Mouse (Mus musculus) spleen, adult 2 months (tissue): ENCODE data around the gene Ephb1. TPM values are rescaled to one million over a fixed set of nuclear protein-coding genes. Genes with fewer than 3 reads are reported as not detected.

Experiments
- DNase-seq, 2 experiments: peaks; one replicate each; pipeline versions ENCODE4 v3.0.0 to v3.0.0-alpha.2; 2012 to 2021; ENCODE audit warnings: low spot score in 2 of 2, low read depth in 1 of 2
- H3K27ac ChIP-seq: fragments of 200-500 bp; 2 replicates; pipeline ENCODE4 v1.5.1; 2012; ENCODE audit warnings: low read length, inconsistent platforms; ENCODE audit not compliant: insufficient read depth
- H3K27me3 ChIP-seq: fragments of 200-500 bp; 2 replicates; pipeline ENCODE4 v1.6.1; 2012; ENCODE audit warnings: mild to moderate bottlenecking, moderate library complexity, low read length, inconsistent platforms; ENCODE audit not compliant: control insufficient read depth, insufficient read depth
- H3K36me3 ChIP-seq: fragments of 200-500 bp; 2 replicates; pipeline ENCODE4 v1.6.1; 2012; ENCODE audit warnings: mild to moderate bottlenecking, low read length, inconsistent platforms; ENCODE audit not compliant: control insufficient read depth, insufficient read depth
- H3K4me1 ChIP-seq: fragments of 200-500 bp; 2 replicates; pipeline ENCODE4 v1.6.1; 2011; ENCODE audit warnings: inconsistent platforms; ENCODE audit not compliant: control insufficient read depth, insufficient read depth, insufficient read length
- H3K4me3 ChIP-seq: fragments of 200-500 bp; 2 replicates; pipeline ENCODE4 v1.5.1; 2011; ENCODE audit warnings: mild to moderate bottlenecking, inconsistent platforms; ENCODE audit not compliant: insufficient read depth, insufficient read length; ENCODE audit errors: extremely low read depth
- CTCF ChIP-seq: fragments of 200-500 bp; IDR thresholded peaks from 2 replicates; pipeline ENCODE4 v1.5.1; 2011; ENCODE audit warnings: mild to moderate bottlenecking, inconsistent platforms; ENCODE audit not compliant: insufficient read depth, insufficient read length, insufficient replicate concordance; ENCODE audit errors: extremely low read depth
- POLR2A ChIP-seq: fragments of 200-500 bp; IDR thresholded peaks from 2 replicates; pipeline ENCODE4 v1.6.1; 2011; ENCODE audit warnings: low read depth, low read length, inconsistent platforms
- WGBS: fragments of 180-500 bp; shearing (Covaris S2); methylation state at CpG from one replicate; pipeline ENCODE4 v1.1.7; 2018; 5-methylcytosine and 5-hydroxymethylcytosine counted together
- polyA plus RNA-seq: library from polyadenylated mRNA; depleted of rRNA; stranded (reverse); fragments of >200 nt; gene quantifications from 2 replicates; pipeline ENCODE4 v1.2.3, GENCODE M21; 2012

Ephb1 gene
- polyA plus RNA-seq, 1 experiment, result 0.32 TPM

DNA sequence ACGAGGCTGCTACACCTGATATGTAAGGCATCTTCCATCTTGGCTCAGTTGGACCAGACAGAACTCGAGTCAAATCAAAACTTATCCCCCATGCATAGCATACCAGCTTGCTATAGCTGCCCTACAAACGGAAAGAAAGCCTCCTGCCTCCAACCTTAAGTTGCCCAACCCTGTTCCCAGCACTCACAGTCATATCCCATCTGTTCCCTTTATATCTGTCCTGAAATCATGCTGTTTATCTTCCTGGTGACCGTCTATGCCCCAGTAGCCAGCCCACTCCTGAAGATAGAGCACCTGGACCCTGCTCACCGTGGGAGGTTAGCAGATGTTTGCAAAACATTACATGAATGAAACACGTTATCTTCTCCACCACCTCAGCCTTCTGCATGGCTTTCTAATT, 9.0 kb downstream of the Ephb1 start:
- no peak for DNase-seq
- no peak overlapping the region for H3K27ac ChIP-seq
- no peaks in the 10 kb centered on the region for H3K27me3 ChIP-seq
- WGBS, result 77% methylated on average over 6 of the region's 6 CpGs
- no peaks in the 10 kb centered on the region for H3K36me3 ChIP-seq
- TF ChIP-seq POLR2A (no peak), CTCF (no peak)
- no peak overlapping the region for H3K4me3 ChIP-seq
- H3K4me1 ChIP-seq, result no peaks in the 10 kb centered on the region

DNA sequence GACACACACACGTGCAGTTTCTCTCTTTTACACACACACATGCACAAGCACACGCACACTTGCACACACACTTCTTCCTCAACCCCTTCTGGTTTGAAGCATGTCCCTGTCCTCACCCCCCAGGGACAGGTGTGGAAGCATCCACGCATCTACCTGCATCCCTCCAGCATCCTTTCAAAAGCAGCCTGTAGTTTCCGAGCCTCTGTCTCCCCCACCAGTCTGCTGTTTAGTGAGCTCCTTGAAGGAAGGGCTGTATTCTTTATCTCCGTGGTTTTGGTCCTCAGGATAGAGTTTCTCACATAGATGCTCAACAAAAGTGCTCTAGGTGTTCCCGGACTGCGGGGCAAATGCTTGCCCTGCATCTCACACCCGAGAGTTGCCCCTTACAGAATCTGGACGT, 9.4 kb downstream of the Ephb1 start:
- WGBS, result 80% methylated on average over 9 of the region's 9 CpGs
- no peaks in the 10 kb centered on the region for H3K4me1 ChIP-seq
- no peaks in the 10 kb centered on the region for H3K27me3 ChIP-seq
- no peak for DNase-seq
- H3K4me3 ChIP-seq, result no peak overlapping the region
- no peaks in the 10 kb centered on the region for H3K36me3 ChIP-seq
- H3K27ac ChIP-seq, result no peak overlapping the region
- TF ChIP-seq POLR2A (no peak), CTCF (no peak)

DNA sequence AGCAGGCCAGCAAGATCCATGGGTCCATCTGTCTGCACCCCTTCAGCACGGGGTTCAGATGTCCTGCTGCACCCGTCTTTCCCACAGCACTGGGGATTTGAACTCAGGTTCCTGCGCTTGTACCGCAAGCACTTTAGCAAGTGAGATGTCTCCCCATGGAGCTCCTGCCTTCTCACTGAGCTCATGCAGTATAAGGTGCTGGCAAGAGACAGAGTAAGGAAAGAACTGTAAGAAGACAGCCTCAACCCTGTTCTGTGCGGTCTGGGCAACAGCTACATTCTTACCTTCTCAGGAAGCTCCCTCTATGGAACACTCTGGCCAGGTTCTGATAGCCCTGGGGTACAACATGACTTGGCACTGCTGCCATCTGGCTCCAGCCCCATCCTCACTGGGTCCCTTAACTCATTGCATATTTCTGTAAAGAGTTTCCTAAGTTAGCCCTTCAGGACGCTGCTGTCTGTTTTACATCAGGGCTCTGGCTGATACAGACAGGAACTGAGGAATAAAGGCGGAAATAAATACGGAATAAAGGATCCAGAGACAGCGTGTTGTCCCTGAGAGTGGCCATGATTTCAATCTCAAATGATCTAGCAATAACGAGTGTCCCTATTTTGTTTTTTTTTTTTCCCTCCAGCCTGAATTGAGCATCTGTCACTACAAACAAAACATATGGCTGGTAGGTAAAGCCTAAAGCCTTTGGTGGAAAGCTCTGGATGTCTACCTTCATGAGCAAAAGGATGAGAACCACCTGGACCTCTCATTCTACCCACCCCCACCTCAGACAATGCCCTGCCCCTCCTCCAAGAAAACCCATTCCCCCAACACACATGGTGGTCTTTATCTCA, 10.2 kb downstream of the Ephb1 start:
- no peaks in the 10 kb centered on the region for H3K36me3 ChIP-seq
- TF ChIP-seq POLR2A (no peak), CTCF (no peak)
- no peak overlapping the region for H3K27ac ChIP-seq
- no peak overlapping the region for H3K4me3 ChIP-seq
- WGBS, result 87% methylated on average over 10 of the region's 10 CpGs
- DNase-seq, result no peak
- H3K27me3 ChIP-seq, result no peaks in the 10 kb centered on the region
- H3K4me1 ChIP-seq, result no peaks in the 10 kb centered on the region

DNA sequence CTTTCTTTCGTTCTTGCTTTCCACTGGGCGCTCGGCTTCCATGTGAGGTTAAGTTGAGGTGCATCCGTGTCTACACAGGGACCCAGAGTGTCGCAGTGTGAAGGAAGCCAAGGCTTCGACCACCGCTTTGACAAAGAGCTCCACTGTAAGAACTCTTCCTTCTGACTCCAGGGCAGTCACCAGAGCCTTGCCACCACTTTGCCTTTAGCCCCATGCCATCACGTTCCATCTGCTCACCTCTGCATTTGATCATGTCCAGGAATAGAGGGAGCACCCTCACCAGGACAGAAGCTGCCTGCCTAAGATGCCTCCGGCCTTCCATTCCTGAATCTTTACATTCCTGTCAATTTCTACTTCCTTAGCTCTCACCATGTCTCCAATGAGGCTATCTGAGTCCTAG, 11.4 kb downstream of the Ephb1 start:
- Histone ChIP-seq H3K27me3 (no peaks in the 10 kb centered on the region), H3K36me3 (no peaks in the 10 kb centered on the region), H3K27ac (no peak overlapping the region), H3K4me1 (no peaks in the 10 kb centered on the region), H3K4me3 (no peak overlapping the region)
- DNase-seq, result no peak
- 90% methylated on average over 9 of the region's 9 CpGs for WGBS
- no peak for TF ChIP-seq POLR2A
- no peak for TF ChIP-seq CTCF

DNA sequence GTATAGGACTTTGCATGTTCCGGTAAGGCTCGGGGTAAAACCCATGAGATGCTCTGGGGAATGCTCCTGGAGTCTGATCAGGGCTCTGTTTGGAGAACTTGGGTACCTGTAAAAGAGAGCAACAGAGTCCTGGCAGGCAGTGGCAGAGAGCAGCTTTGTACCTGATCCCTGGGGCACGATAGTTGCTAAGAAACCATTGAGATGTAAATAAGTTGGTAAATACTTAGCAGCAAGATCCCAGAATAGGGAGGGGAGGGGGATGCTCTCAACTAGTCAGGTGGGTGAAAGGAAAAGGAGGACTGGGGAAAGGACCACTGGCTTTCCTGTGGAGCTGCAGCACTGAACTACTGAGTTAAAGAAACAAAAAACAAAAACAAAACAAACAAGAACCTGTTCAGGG, 12.5 kb downstream of the Ephb1 start:
- Histone ChIP-seq H3K36me3 (no peaks in the 10 kb centered on the region), H3K27me3 (no peaks in the 10 kb centered on the region), H3K27ac (no peak overlapping the region), H3K4me1 (no peaks in the 10 kb centered on the region), H3K4me3 (no peak overlapping the region)
- WGBS, result 66% methylated on average over 3 of the region's 3 CpGs
- no peak for DNase-seq
- TF ChIP-seq POLR2A (no peak), CTCF (no peak)

DNA sequence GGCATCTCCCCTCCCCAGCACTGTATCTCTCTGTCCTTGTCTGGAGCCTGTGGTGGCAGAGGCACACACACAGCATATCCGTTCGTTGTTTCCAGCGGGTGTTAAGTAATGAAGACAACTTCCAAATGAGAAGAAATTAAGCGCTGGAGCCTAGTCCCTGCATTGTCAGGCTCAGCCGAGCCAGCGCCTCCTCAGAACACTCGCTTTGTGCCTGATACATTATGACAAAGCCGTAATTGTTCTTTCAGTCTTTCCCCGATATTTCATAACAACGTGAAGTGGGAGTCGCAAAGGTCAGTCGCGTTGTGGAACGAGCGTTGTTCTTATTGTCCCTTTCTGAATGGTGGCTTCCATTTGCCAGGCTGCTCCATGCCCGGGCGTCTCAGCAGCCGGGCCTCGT, 13.7 kb downstream of the Ephb1 start:
- DNase-seq, result no peak
- TF ChIP-seq CTCF, result no peak
- no peak overlapping the region for H3K27ac ChIP-seq
- no peaks in the 10 kb centered on the region for H3K27me3 ChIP-seq
- no peaks in the 10 kb centered on the region for H3K4me1 ChIP-seq
- H3K4me3 ChIP-seq, result no peak overlapping the region
- H3K36me3 ChIP-seq, result no peaks in the 10 kb centered on the region
- 90% methylated on average over 19 of the region's 19 CpGs for WGBS

GRCm38 (mm10) chr9:102335571-102336282, 18.8 kb downstream of the Ephb1 start:
- DNase-seq, result no peak
- no peak for TF ChIP-seq CTCF
- TF ChIP-seq POLR2A, result no peak
- Histone ChIP-seq H3K27ac (no peak overlapping the region), H3K36me3 (no peaks in the 10 kb centered on the region), H3K4me3 (no peak overlapping the region), H3K4me1 (no peaks in the 10 kb centered on the region), H3K27me3 (no peaks in the 10 kb centered on the region)
- WGBS, result 76% methylated on average over 11 of the region's 11 CpGs
